Mouse (Mus musculus) frontal cortex, postnatal 36 days (tissue): ENCODE results near the gene Hist1h2ab.

Source experiments
- DNase-seq, 2 experiments: peaks; one replicate each; pipeline ENCODE4 v3.0.0; 2022; ENCODE audit warnings: low spot score in 2 of 2

Gene Hist1h2ab

DNA sequence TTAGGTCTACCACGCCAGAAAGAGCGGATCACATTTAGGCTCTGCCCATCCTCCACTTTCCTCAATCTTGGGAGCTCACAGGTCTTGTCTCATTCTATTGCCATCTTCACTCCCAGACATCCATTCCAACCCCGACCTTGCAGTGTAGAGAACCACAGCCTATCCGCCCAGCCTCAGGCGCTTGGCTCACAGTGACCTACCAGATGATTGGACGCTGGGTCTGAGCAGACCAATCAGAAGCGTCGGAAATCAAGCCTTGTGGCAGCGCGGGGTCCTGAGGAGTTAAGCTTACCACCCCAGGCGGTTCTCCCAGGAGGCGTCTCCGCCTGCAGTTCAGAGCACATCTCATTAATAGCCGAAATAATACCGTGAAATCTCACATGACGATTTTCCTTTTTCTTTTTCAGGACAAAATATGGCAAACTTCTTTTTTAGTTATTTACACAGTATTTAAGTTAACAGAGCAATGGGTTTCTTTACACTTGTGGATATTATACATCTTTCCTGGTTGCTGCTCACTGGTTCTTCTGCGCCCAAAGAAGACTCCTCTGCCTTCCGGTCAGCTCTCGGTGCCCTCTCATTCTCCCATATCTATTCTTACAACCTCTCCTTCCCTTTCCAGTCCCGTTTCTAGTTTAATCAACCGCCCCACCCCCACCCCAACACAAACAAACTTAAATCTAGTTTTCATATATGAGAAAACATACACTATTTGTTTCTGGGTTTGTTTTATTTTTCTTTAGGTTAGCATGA lies 21.8 kb downstream of the Hist1h2ab start:
- DNase-seq: peak; percentile 44 to 53

DNA sequence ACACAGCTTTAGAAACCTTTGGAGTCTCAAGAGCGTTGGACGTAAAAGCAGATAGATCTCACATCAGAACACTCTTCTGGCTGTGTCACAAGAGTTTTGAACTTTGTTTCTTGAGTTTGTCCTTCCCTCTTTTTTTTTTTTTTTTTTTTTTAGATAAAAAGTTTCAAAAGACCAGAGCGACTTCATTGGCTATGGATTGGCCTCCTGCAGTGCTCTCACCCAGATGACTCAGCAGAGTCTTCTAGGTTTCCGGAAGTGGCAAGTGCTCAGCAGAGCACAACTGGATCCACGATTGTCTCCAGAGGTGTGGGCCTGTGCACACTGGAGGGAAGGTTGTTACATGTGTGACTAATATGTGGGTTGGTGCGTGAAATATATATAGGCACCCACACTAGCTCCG lies 27.4 kb downstream of the Hist1h2ab start:
- DNase-seq: no peak

DNA sequence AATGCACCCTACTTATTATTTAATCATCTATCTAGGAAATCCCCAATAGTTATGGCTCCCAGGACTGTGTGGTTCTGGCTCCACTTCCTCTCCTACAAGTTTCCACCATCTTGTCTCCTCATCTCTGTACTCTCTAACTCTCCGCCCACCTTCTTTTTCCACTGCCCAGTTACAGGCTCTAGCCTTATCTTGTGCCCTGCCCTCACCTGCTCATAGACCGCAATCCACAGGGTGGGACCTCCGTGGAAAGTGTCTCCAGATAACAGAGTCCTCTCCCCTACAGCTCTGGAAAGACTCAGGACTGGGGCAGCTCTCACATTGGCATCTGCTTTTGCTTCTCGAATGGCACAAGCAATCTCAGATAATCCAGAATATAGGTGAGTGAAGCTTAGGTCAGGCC lies 28.1 kb downstream of the Hist1h2ab start:
- DNase-seq: no peak

DNA sequence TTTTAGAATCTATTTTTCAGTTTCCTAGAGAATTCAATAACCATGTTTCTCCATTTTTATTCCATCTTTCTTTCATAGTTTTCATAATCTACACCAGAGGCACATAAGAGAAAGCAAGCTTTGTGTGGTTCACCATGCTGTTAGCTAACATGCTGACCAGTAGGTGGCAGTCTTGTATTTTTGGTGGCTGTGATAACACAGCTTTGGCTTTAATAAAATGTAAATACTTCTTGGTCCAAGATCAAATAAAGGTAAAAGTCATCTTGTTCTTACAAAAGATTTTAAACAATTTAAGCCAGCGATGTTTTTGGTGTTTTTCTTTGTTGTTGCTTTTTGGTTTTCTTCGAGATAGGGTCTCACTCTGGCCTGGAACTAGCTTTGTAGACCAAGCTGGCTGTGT lies 41.6 kb downstream of the Hist1h2ab start:
- DNase-seq: peak; percentile 20 to 60

DNA sequence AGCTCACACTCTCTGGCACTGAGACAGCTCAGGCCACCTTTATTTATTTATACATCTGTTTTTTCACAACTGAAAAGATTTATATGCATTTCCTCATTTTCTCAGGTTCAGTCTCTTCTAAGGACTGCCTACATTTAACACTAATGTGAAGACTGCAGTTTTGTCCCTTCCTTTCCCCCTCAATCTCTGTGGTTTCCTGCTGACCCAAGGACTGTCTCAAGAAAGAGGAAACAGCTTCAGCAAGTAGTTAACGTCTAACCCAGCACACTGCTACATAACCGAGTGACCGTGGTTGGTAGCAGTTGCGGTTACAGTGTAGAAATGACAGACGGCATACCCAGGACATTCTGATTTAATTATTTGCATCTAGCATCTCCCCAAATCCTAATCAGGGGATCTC lies 48.5 kb downstream of the Hist1h2ab start:
- no peak for DNase-seq
